9 mouse cellular contexts compared by ENCODE assay signal in genomic region chr14:105589751-105590150, GRCm38 (mm10).
DNase-seq lines count a peak whose midpoint lies in the region; ATAC-seq and TF ChIP-seq lines count a peak whose summit lies in the region.
"Had no signal": no experiment of that assay in that cellular context is flagged by ENCODE, and none has a peak within 500 bp of the region (broad histone marks: within the 10 kb centered on the region; RNA-seq: fewer than 3 reads in every experiment).

No protein-coding gene starts in this region.

- no peak overlapping the region for H3K27ac ChIP-seq in intestine, embryonic 14.5 days (ENCODE audit: low read depth)
- no peak overlapping the region for H3K27ac ChIP-seq in intestine, postnatal 0 days (ENCODE audit: low read depth, low read length)
- H3K27ac ChIP-seq in forebrain, embryonic 15.5 days (replicated peaks), result no peak overlapping the region

- TF ChIP-seq CTCF in intestine, postnatal 0 days (IDR thresholded peaks at IDR 0.05; ENCODE audit: low read depth), result no peak
- no peak for TF ChIP-seq CTCF in brain, embryonic 14.5 days (IDR thresholded peaks at IDR 0.05; ENCODE audit: borderline replicate concordance, extremely low read depth, insufficient read depth, insufficient read length)

- ATAC-seq in intestine, embryonic 14.5 days (replicated peaks; ENCODE audit: low FRiP score, low TSS enrichment, low read depth), result no peak
- ATAC-seq in intestine, postnatal 0 days, result no peak
- no peak for ATAC-seq in forebrain, embryonic 15.5 days (replicated peaks)
- ATAC-seq: forebrain, embryonic 16.5 days had no signal

- H3K27me3 ChIP-seq in intestine, embryonic 14.5 days (replicated peaks; ENCODE audit: control insufficient read depth, insufficient read depth, low read length), result no peaks in the 10 kb centered on the region
- no peaks in the 10 kb centered on the region for H3K27me3 ChIP-seq in intestine, postnatal 0 days (replicated peaks; ENCODE audit: control insufficient read depth, insufficient read depth, low read length)
- H3K27me3 ChIP-seq in forebrain, embryonic 15.5 days, result 0 out of 2 replicates have a peak, but pooled peaks cover 3% of the 10 kb centered on the region

- H3K4me2 ChIP-seq in intestine, embryonic 14.5 days (ENCODE audit: low read length), result peak overlapping the region; percentile 14; the same call in 1 of the 2 replicates
- H3K4me2 ChIP-seq in intestine, postnatal 0 days (replicated peaks; ENCODE audit: low read depth), result no peak overlapping the region
- no peak overlapping the region for H3K4me2 ChIP-seq in forebrain, embryonic 15.5 days (replicated peaks)

- TF ChIP-seq POLR2A in brain, embryonic 14.5 days (IDR thresholded peaks at IDR 0.05; ENCODE audit: borderline replicate concordance, extremely low read depth, insufficient read depth, insufficient read length, poor library complexity, severe bottlenecking), result no peak

- 81% methylated on average over 7 of the region's 7 CpGs for WGBS in intestine, embryonic 14.5 days
- WGBS in intestine, postnatal 0 days, result 85% methylated on average over 7 of the region's 7 CpGs
- 60% methylated on average over 7 of the region's 7 CpGs for WGBS in forebrain, embryonic 15.5 days

- no peak for DNase-seq in intestine, embryonic 14.5 days (ENCODE audit: low spot score)
- DNase-seq in MN1 (ENCODE audit: low spot score), result peak; percentile 36
- DNase-seq in brain, embryonic 14.5 days (ENCODE audit: low read depth), result peak; percentile 17
- DNase-seq in layer of hippocampus, postnatal 10 days (ENCODE audit: low spot score in 2 of 2), result peak; percentile 18 to 28
- no peak for DNase-seq in right cerebral cortex, postnatal 4 days
- DNase-seq: thymus, adult 2 months had no signal

- no peak overlapping the region for H3K4me3 ChIP-seq in intestine, embryonic 14.5 days (ENCODE audit: low read depth, low read length)
- no peak overlapping the region for H3K4me3 ChIP-seq in intestine, postnatal 0 days (ENCODE audit: low read depth, low read length)
- H3K4me3 ChIP-seq in forebrain, embryonic 15.5 days, result no peak overlapping the region

- no peaks in the 10 kb centered on the region for H3K9me3 ChIP-seq in intestine, embryonic 14.5 days (ENCODE audit: control insufficient read depth, low read length)
- no peaks in the 10 kb centered on the region for H3K9me3 ChIP-seq in intestine, postnatal 0 days (ENCODE audit: control insufficient read depth)
- no peaks in the 10 kb centered on the region for H3K9me3 ChIP-seq in forebrain, embryonic 15.5 days

- no peaks in the 10 kb centered on the region for H3K36me3 ChIP-seq in intestine, embryonic 14.5 days (ENCODE audit: control insufficient read depth, insufficient read depth, low read length)
- no peaks in the 10 kb centered on the region for H3K36me3 ChIP-seq in intestine, postnatal 0 days (ENCODE audit: control insufficient read depth, insufficient read depth)
- H3K36me3 ChIP-seq in forebrain, embryonic 15.5 days, result no peaks in the 10 kb centered on the region

- no peaks in the 10 kb centered on the region for H3K4me1 ChIP-seq in intestine, embryonic 14.5 days (replicated peaks; ENCODE audit: control insufficient read depth, insufficient read depth, low read length)
- no peaks in the 10 kb centered on the region for H3K4me1 ChIP-seq in intestine, postnatal 0 days (replicated peaks; ENCODE audit: control insufficient read depth, insufficient read depth, low read length)
- peaks cover 17% of the 10 kb centered on the region for H3K4me1 ChIP-seq in forebrain, embryonic 15.5 days

- H3K9ac ChIP-seq in intestine, embryonic 14.5 days (ENCODE audit: low read length), result no peak overlapping the region
- no peak overlapping the region for H3K9ac ChIP-seq in intestine, postnatal 0 days (ENCODE audit: low read depth, low read length)
- H3K9ac ChIP-seq in forebrain, embryonic 15.5 days (replicated peaks), result no peak overlapping the region

Comparison
In these comparisons a context has a peak if more than half of its experiments do, and no peak if none do; other contexts are left out.
1. DNase-seq: peak in MN1 (single experiment), brain, embryonic 14.5 days (single experiment) and layer of hippocampus, postnatal 10 days (2 of 2); none in intestine, embryonic 14.5 days (single experiment) and right cerebral cortex, postnatal 4 days (single experiment).